Mouse (Mus musculus) hindlimb bud, embryonic 11.5 days (tissue): ENCODE data around the gene Slc5a6.

Experiments
- DNase-seq: peaks from one replicate; pipeline ENCODE4 v3.0.0-alpha.2; 2012; ENCODE audit warnings: low read depth, low spot score; ENCODE audit errors: extremely low spot score

Gene Slc5a6

GRCm38 (mm10) chr5:31048763-31049641, at the start of gene Slc5a6:
Slc5a6 (minus strand) TSS chr5:31048924.
- peak; percentile 46 for DNase-seq

DNA sequence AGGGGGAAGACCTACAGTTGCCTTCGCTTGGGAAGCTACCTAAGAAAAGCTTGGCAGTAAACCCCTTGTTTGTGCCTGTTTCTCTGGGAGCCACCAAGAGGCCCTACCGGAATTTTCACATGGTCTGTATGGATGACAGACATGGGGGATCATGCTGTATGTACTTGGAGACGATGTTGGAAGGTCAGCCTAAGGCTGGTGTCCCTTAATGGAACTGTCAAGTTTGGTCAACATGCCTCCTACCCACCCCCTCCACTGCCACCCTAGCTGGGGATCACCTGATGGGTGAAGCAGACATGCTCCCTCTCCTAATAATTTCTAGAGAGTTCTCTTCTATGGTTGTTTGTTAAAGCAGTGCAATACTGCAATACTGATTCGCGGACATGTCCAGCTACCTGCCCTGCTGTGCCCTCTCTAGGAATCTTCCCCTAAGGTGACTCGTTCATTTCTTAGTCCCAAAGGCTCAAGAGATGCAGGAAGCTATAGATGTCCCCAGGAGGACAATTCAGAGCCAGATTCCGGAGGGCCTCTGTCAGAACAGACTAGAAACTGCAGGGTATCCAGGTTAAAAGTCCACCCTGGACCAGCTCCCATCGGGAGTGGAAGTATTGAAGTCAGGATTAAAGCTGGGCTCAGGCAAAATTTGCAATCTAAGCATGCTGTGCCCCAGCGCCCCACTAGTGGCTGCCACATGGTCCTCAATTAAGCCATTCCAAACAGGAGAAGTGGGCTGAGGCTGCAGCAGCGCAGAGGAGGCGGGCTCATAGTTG, 47.2 kb upstream of the Slc5a6 start:
- DNase-seq: no peak

DNA sequence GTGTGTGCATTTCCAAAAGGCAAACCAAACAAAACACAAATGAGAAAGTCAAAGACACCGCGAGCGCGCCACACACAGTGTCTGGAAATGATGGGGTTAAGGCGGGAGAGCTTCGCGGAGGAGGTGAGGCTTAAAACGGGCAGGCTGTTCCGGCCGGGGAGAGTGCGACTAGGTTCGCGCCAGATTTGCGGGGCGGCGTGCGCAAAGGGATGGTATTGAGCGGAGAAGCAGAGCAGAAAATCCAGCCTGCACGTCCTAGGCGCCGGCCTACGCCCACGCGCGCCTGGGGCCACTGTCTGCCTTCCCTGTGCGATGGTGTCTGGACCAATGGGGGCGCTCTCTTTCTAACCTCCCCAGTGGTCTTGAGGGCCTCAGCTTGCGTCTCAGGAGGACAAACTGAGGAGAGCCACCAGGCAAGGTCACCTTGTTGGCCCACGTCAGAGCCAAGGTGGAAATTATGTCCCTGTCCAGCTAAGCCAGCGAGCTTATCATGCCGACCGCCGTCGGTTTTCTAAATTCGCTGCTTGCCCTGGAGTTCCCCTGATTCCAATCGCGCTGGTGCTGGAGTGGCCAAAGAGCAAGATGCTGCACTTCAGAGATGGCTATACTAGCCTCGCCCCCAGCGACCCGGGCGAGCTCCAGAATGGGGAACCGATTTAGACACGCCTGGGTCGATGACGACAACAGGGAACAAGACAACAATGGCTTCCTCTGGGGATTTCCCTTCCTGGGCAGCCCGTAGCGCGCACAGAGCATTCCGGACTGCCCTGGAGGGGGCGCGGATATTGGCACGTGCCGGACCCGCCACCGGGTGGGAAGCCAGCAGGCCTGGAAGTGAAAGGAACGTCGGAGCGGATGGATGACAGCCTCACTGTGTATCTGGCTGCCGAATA, 46.3 kb upstream of the Slc5a6 start:
- no peak for DNase-seq

DNA sequence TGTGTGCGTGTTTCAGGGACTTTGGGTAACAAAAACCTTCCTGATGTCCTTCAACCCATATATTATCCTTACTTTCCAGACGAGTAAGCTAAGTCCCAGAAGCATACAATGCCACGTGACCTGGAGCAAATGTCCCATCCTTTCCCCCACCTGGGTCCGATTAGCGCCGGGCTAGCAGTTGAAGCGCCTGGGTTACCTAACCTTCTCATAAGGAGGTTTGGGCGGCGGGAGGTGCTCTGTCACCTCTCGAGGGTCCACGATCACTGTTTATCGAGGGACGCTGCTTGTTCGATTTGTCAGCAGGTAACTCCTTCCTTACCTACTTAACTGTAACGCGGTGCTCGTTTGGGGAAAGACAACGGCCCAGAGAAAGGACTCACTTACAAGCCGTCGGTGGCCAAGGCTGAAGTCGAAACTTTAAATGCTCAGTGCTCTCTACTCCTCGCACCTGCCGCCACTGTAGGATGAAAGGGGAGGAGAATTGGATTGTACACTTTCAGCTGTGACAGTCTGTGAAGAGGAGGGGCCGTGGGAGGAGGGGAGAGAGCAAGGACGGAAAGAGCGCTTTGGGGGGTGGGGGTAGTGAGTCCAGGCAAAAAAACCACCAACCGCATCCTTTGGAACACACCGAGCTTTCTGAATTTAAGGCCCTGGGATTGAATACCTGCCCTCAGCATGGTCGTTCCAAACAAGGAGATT, 45.5 kb upstream of the Slc5a6 start:
- DNase-seq: no peak

- no peak for DNase-seq
Observed at GRCm38 (mm10) chr5:31093151-31094041, 44.7 kb upstream of the Slc5a6 start.

GRCm38 (mm10) chr5:31092231-31092975, 43.7 kb upstream of the Slc5a6 start:
- no peak for DNase-seq

GRCm38 (mm10) chr5:31087131-31087530, 38.4 kb upstream of the Slc5a6 start:
- DNase-seq: no peak

DNA sequence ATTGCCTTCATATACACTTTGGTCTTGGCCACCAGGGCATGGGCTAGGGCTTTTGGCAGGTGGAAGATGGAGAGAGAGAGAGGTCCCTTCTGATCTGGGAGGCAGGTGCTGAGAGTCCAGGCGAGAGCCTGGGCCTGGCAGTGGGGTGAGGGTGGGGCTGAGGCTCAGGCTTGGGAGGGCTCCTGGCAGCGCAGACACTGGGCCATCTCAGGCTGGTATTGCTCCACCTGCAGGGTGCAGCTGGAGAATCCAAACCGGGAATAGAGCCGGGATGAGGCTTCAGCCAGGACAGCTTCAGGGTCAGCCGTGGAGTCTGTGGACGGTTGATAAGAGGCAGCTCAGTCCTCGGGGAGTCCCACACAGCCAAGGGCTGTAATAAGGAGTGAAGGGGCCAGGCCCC, 37.9 kb upstream of the Slc5a6 start:
- DNase-seq: no peak

GRCm38 (mm10) chr5:31083949-31084348, 35.2 kb upstream of the Slc5a6 start:
- no peak for DNase-seq

DNA sequence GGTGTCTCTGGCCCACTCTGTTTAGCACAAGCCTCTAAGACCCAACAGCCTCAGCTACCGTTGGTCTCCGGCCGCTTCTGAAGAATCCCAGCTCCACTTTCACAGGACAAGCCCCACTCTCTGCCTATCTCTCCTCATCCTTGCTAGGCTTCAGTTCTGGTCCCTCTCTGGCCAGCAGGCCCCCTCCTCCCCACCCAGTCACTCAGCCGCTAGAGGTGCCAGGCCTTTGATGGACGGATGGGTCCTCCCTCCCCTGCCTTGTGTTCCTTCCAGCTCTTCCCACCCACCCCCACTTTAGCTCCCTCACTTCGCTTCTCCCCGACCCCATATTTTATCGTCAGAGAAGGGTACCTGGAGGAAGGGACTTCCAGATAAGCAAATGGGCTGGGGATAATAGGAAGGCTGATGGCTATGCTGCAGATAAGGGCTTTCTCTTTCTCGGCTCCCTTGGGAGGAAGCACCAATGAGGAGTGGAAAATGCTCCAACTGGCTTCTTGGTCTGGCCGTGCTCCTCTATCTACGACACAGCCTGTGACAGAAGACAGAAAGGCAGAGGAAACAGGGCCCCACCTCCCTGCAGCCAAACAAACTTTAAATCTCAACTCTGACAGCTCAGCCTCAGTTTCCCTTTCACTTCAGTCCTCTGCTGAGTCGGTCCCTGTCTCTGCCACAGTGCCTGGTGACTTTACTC, 34.4 kb upstream of the Slc5a6 start:
- no peak for DNase-seq

- no peak for DNase-seq
Observed at GRCm38 (mm10) chr5:31082355-31082754, 33.6 kb upstream of the Slc5a6 start.

DNA sequence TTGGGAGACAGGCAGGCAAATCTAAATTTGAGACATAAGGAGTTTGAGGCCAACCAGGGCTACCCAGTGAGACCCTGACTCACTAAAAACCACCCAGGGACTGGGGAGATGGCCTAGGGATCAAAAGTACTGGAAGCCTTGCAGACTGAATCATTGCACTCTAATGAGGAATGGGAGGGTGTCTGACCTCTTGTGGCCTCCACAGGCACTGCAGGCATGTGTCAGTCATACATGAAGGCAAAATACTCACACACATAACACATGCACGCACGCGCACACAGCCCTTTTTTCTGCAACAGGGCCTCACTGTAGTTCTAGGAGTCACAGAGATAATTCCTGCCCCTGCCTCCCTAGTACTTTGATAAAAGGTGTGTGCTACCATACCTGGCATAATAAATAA, 32.7 kb upstream of the Slc5a6 start:
- no peak for DNase-seq

DNA sequence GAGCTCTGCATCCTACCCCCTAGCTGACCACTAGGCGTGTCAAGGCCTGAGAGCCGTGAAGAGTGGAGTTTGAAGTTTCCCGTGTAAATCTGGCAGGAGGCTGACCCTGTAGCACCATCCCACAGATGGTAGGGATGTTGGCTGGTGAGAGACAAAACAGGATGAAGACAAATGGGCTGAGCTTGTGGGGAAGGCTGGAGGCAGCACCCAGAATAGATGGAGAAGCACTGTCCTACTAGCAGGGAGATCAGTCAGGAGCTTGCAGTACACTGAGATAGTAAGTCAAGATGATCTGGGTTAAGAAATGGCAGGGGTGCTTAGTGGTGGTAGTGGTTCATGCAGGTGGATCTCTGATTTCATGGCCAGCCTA, 32.1 kb upstream of the Slc5a6 start:
- DNase-seq: no peak

- no peak for DNase-seq
Observed at GRCm38 (mm10) chr5:31080059-31080794, 31.5 kb upstream of the Slc5a6 start.

GRCm38 (mm10) chr5:31076346-31076745, 27.6 kb upstream of the Slc5a6 start:
- DNase-seq: no peak

DNA sequence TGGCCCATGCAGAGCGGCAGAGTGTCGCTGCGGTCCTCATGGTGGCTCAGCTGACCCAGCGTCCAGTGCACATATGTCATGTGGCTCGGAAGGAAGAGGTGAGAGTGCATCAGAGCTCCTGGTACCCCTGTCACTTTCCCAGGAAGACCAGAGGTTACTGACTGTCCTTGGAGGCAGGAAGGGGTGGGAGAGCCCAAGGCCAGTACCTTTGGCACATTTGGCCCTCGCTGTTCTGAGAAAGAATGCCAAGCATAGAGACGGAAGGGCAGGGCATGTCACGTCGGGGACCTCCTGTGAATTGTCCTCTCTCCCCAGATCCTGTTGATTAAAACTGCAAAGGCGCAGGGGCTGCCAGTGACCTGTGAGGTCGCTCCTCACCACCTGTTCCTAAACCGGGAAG, 24.5 kb upstream of the Slc5a6 start:
- no peak for DNase-seq

DNA sequence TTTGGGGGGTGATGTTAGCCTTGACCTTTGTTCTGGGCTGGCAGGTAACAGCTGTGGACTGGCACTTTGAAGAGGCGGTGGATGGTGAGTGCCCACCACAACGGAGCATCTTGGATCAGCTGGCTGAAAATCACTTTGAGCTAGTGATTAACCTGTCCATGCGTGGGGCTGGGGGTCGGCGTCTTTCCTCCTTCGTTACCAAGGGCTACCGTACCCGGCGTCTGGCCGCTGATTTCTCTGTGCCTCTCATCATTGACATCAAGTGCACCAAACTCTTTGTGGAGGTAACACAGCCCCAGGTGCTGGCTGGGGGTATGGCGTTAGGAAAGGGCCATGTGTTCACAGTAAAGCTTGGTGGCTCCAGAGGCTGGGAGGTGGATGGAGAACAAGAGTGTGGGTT, 23.1 kb upstream of the Slc5a6 start:
- DNase-seq: no peak

DNA sequence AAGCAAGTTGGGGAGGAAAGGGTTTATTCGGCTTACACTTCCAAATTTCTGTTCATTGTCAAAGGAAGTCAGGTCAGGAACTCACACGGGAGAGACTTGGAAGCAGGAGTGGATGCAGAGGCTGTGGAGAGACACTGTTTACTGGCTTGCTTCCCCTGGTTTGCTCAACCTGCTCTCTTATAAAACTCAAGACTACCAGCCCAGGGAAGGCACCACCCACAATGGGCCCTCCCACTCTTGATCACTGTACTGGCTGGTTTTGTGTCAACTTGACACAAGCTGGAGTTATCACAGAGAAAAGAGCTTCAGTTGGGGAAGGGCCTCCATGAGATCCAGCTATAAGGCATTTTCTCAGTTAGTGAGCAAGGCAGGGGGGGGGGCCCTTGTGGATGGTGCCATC, 22.3 kb upstream of the Slc5a6 start:
- no peak for DNase-seq
